Mouse (Mus musculus) left cerebral cortex, adult 18-20 months (tissue): ENCODE results near the gene Ptpn14. TPM values are rescaled to one million over a fixed set of nuclear protein-coding genes. Genes with fewer than 3 reads are reported as not detected.

Experiments used
- DNase-seq, 2 experiments: peaks; one replicate each; pipeline ENCODE4 v3.0.0; 2021 to 2022; ENCODE audit warnings: low spot score in 2 of 2, mixed read lengths in 1 of 2
- total RNA-seq, 2 experiments: library from RNA; stranded (reverse); gene quantifications; 2 replicates each; pipeline ENCODE4 v1.2.3; 2021

The Ptpn14 gene
- total RNA-seq, 2 experiments from 2014 or later = 12.8 to 14.8 TPM

DNA sequence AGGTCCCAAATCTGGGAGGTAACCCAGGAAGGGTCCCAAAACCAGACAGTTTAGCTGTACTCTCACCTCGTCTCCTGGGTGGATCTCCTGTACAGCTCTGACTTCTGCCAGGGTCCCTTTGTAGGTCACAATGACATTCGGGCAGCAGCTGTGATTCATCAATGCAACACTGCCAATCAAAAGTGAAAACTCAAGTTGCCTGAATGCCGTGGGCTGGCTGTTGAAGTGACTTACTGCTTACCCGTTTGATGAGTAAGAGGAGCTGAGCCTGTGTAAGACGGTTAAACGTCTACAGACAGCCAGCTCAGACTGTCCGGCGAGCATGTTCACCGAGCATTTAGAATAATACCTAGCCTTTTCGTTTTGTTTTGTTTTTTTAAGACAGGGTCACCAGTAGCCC lies 160.7 kb downstream of the Ptpn14 start:
- no peak for DNase-seq

- DNase-seq = no peak
Observed at GRCm38 (mm10) chr1:189894191-189894590, 166.1 kb downstream of the Ptpn14 start.

- DNase-seq = no peak
Observed at GRCm38 (mm10) chr1:189897861-189898260, 169.8 kb downstream of the Ptpn14 start.

DNA sequence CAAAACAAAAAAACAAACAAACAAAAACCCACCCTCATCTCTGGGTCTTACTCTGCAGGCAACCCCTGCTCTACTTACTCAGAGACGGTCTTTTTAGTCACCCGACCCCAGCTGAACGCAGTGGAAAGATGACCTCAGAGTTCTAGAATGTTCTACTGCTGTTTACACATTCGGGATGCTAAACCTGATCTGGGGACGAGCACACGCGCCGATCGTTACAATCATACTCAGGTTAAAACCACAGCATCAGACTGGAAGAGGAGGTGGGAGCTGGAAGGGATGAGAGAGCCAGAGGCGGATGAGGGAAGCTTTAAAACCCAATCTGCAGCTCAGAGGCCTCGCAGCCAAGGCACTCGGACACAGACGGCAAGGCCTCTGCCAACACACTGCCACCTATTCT lies 170.6 kb downstream of the Ptpn14 start:
- no peak for DNase-seq

- no peak for DNase-seq
Observed at GRCm38 (mm10) chr1:189899526-189899925, 171.5 kb downstream of the Ptpn14 start.

DNA sequence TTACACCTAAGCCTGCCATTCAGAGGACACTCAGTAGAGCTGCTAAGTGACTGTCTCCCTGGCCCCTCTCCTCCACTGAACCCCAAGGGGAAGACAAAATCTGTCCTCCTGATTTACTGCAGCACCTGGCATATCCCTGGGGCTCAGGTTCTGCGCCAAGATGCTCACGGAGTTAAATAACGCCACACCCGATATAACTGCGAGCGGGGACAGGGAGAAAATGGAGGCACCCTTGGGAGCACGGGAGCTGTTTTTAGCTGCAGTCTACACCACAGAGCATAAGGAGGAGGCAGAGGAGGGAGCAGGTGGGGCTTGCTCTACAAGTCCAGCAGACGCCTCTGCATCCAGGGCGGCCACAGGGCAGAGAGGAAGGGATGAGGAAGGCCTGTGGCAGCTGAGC lies 174.3 kb downstream of the Ptpn14 start:
- no peak for DNase-seq

- no peak for DNase-seq
Observed at GRCm38 (mm10) chr1:189903169-189903568, 175.1 kb downstream of the Ptpn14 start.

DNA sequence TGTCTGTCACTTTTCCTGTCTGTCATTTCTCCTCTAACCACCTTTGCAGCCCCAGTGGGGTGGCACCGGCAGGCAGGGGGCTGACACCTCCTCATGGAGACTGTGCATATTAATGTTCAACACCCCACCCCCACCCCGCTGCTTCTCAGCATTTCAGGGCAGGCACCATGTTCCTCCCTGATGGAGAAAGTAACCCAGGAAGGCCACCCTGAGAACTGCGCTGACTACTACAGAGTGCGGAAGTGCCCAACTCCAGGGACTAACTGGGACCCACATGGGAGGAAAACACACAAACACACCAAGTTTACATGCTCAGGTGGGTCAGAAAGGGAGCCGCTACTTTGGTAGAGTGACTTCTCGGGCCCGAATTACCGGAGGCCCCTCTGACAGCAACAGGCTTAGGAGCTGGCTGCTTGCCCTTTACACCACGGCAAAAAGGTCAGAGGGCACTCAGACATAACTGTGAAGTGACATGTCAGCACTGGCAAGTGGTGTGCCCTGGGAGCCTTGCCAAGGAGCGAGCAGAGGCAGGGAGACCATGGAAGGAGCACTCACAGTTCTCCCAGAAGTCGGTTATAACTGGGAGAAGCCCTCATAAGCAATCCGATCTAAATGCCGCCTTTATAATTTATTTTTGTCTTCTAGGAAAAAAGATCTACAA lies 182.7 kb downstream of the Ptpn14 start:
- DNase-seq = no peak

DNA sequence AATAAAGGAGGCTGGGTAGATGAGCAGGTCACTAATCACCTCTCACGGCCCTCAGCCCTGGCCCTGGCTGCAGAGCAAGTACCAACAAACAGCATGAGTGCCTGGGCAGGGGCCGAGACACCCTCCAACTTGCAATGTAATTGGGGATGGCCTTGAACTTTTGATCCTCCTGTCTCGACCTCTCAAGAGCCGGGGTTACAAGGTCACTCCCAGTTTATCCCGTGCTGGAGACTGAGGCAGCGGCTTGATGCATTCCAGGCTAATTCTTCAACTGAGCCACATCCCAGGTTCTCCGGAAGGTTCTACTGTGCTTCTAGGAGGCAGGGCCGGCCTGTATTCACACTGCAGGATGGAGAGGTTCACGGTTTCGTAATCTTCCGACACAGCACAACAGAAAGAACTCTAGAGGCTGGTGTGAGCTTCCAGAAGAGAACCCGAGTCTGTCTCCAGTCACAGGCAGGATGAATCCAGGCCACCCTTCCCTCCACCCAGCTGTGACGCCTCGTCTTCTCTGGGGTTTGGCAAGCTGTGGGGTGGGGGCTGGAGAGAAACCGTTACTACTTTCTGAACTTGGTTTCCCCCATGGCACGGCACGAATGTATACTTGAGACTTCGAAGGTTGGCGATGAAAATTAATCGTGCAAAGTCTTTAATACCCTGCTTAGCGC lies 185.2 kb downstream of the Ptpn14 start:
- no peak for DNase-seq

- no peak for DNase-seq
Observed at GRCm38 (mm10) chr1:189916422-189917125, 188.5 kb downstream of the Ptpn14 start.

DNA sequence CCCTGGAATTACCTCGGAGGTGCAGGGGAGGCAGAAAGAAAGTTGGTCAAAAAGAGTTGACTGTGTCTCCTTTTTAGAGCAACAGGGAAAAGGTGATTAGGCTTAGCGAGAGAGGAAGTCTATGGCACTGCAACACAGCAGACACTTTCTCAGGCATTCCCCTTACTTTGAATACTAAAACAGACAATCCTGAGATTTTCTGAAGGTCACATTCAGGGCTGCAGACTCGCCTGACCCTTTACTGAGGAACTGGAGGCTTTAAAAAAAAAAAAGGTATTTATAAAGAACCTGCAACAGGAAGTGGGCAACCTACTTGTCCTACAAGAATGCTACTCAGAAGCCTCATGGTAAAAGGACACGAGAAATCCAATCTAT lies 189.0 kb downstream of the Ptpn14 start:
- no peak for DNase-seq

GRCm38 (mm10) chr1:189919756-189920155 lies 191.7 kb downstream of the Ptpn14 start:
- peak; percentile 43 to 60 for DNase-seq

DNA sequence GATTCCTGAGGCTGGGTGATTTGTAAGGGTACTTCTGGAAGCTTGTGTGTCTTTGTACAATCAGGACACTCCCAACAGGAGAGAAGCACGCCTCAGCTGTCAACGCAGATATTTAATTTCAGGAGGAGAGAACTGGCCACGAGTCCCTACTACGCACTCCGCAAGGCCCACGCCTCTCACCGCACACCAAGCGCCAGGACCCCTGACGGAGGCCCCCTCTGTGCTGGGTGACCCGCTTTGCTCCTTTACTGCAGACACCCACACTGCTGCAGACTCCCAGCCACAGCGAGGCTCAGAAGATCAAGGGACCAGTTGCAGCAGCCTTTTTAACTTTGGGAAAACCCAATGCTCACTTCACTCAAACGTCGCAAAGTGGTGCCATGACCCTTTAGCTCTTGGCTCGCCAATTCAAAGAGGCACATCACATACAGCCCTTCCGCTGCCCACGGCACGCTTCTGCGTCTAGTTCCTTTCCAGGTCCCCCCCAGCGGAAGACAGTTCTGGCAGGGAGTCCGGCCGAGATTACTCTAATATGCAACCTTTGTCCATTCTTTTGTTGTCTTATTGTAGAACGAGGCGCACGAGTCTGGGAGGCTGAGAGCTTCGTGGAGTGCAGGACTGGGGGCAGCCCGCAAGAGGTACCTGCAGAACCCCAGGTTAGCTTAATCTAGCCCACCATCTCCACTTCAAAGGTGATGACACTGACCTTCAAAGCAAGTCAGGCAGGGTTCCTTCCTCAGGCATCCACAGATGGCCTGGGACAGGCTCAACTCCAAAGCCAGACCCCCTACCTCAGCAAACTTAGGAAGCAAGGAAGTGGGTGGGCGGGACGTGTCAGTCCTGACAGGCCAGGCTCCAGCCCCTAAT lies 192.9 kb downstream of the Ptpn14 start:
- DNase-seq = no peak

DNA sequence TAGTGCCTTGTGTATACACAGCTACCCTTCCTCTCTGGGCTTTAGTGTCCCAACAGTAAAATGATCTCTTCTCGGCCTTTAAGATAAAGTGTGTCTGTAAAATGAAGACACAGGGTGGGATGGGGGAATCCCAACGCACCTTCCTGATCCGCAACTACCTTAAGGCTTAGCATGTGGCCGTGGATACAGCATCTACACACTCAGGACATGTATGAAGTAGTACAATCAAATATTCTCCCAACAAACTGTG lies 193.4 kb downstream of the Ptpn14 start:
- no peak for DNase-seq

DNA sequence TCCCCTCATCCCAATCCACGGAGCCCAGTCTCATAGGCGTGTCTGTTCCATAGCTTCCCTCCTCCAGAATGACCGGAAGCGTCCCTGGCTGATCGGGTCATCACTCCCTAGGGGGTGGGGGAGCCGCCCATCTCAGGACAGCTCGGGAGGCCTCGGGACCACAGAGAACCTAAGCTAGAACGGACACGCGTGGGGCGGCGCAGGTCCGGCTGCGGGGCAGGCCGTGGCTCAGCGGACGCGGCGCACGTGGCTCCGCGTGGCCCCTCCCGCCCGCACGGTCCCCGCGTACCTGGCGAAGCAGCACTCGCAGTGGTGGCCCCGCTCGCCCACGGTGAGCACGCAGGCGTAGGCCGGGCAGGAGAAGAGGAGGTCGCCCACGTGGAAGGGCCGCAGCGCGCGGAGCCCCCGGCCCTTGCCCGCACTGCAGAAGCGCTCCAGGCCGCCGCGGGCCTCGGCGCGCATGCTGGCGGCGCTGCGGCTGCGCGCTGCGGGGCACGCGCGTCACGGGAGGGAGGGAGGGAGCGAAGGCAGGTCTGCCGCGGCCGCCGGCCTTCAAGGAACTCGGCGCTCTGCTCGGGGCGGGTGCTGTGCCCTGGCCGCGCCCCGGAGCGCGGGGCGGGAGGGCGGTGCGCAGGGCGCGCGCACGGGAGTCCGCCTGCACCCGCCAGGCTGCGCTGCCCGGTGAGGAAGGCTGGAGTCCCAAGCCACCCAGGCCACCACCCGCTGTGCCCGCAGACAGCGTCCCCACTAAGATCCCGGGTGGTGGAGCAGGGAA lies 193.9 kb downstream of the Ptpn14 start, which contains the start of gene Smyd2:
Smyd2 (minus strand) TSS at position 546 of the 775 bp plus-strand sequence.
- peak; percentile 35 to 70 for DNase-seq

DNA sequence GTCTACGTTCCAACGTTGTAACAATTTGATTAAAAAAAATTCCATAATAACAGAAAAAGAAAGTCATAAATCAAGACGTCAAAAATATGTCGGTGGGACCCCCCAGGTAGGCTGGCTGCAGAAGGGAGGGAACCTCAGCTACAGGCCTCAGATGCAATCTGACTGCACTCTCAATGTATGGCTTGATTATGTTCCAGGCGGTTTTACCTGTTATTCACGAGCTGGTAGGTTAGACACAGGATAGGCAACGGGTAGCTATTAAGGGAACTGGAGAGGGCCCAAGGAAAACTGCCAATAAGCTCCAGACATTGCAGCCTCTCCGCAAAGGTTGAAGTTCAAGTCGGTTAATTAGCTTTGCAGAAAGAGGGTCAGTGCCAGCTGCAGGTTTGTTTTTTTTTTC lies 194.7 kb downstream of the Ptpn14 start:
- DNase-seq = no peak

- no peak for DNase-seq
Observed at GRCm38 (mm10) chr1:189923157-189923556, 195.1 kb downstream of the Ptpn14 start.

DNA sequence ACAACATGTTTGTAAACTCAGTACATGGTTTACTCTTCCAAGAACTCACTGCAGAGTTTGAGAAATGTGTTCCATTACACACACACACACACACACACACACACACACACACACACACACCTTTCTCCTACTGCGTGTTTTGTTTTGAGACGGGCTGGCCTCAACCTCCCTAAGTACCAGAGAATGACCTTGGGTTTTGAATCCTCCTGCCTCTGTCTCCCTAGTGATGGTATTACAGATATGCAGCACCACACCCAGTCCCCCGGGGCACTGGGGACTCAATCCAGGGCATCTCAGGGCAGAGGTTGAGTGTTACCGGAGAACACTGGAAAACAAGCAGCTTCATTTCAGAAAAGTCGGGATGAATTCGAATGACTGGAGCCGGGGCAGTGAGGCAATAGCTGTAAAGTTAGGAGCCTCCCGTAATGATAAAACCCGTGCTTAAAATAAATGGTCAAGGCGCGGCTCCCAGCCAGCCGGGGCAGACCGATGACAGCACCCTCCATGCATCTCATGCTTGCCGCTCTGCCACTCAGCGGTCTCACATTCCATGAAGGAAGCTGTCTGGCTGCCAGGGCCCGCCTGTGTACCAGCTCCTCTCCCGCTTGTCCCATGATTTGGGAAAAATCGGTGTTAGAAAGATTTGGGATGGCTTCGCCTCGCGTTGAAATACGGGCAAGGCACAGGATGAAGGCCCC lies 196.0 kb downstream of the Ptpn14 start:
- DNase-seq = no peak

DNA sequence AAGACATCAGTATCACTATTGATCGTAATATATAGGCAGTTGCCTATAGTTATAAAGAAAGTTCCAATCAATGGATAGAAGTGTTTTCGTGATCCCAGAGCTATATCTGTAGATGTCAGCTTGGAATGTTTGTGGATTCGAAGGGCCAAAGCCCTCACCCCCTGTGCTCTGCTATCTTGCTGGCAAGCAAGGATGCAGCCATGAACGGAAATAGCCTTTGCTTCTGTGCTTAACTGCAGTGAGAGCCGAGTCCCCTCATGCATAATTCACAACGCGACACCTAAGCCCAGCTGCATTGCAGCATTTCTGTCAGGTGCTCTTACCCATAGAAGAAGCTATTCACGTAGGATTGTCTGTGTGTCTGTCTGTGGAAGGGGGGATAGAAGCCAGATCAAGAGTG lies 198.2 kb downstream of the Ptpn14 start:
- DNase-seq = no peak
